Mouse (Mus musculus): ENCODE data around the gene Htr6.

Htr6 gene

DNA sequence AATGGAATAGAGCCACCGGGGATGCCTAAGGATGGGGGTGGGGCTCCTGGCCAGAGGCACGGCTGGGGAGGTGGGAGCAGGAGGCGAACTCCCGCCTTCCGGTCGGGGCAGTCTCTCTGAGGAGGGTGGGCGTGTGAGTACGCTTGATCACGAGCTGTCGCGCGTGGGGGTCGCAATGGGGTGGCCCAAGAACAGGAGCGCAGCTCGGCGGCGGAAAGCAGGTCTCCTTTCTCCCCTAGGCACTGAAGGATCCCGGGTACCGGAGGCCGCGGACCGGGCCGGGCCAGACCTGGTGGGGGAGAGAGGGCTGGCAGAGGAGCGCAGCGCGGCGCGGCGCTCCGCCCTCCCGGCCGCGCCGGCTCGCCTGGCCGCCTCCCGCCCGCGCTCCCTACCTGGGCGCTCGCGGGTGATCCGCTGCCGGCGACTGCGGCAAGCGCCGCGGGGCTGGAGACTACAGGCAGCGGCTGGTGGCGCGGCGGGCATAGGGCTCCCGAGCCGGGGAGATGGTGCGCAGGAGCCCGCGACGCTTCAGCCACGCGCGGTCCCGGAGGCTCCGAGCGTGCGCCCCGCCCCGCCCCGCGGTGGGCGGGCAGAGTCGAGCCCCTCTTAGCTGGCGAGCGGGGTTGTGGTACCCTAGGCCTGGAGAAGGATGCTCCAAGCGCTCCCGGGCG is at the start of gene Htr6:
Htr6 (minus strand) TSS at position 530 of the 671 bp plus-strand sequence.
- DNase-seq = no peak

DNA sequence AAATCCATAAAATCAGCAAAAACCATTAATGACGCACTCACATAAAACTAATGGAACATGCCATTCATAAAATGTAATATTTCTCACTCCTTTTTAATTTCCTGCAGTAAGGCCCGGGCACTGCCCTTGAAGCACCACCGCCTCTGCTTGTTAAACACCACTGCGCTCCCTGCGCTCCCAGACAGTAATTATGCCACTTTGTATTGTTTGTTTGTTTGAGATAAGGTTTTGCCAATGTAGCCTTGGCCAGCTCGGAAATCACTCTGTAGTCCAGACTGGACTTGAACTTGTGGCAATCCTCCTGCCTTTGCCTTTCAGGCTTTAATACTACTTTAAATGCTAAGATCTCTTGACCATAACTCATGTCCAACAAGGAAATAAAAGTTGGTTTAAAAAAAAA is 49.6 kb upstream of the Htr6 start:
- no peak for DNase-seq

DNA sequence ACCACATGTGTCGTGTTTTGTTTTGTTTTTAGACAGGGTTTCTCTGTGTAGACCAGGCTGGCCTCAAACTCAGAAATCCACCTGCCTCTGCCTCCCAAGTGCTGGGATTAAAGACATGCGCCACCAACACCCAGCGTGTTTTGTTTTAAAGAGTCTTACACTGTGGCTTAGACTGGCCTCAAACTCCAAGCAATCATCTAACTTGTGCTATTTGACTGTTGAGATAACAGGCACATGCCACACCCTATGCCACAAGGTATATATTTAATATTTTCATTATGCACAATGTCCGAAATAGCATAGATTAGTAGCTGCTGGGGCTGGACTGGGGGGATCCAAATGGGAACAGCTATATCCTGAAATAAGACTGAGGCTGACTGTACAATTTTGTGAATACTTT is 47.2 kb upstream of the Htr6 start:
- DNase-seq = no peak

DNA sequence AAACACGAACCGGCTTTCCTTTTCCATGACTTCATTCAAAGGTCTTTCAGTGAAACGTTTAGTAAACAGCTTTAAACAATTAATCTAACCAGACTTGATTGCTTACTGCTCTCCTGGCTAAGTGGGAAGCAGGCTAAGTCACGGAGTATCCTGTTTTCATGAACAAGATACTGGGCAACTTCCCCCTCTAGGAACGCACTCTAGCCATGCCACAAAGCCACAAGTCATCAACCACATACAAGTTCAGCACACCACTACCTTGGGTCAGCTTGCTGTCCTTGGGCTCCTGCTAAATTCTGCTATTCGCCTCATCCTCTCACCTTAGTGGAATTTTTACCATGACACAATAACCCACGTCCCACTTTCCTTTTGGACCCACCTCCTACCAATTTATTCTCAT is 45.6 kb upstream of the Htr6 start:
- no peak for DNase-seq

DNA sequence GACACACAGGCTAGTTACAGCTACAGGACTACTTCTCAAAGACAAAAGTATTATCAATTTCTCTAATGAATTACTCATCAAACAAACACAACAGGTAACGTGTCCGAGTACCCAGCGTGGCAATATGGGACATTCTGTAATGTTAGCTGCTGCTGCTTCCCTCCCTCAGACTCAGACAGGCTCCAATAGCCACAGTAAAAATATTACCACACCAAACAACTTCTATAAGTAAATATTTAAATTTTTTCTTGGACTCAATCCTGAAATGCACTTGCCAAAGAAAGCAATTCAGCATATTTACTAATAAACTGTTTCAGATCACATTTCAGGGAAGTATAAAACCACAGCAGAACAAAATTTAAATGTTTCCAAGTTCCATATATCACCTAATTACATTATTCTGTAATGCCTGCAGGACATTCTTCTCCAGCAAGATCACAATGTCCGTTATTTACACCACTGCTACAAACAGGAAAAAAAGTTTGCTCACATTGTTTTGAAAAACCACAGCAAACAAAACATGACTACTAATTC is 45.0 kb upstream of the Htr6 start:
- DNase-seq = no peak

DNA sequence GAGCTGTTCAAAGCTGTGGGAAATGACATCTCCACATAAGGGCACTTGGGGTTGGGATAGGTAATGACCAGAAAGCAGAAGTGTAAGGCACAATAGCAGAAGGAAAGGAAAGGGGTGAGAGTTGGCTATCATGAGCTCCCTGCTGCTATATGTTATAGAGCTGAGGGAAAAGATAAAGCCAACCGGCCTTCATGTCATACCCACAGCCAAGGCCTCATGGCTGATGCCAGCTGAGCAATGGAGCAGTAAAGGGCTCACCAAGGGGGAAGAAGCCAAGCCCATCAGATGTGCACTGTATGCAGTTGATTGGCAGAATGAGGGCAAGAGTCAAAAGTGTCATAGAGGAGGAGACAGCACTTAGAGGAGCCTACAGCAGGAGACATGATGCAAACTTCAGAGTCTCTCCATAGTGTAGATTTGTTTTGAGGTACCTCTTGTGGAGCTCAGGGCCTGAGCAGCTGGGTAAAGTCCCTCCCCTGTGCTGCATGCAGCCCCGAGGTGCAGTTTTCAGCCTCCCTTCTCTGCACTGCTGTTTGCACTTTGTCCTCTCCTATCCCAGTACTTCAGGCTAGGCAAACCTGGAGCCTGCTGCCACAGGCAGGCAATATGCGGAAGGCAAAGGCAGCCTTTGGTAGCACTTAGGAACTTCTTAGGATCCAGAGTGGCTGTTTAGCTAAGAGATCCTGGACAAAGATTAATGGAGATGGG is 41.1 kb upstream of the Htr6 start:
- peak; percentile 45 to 73 for DNase-seq

DNA sequence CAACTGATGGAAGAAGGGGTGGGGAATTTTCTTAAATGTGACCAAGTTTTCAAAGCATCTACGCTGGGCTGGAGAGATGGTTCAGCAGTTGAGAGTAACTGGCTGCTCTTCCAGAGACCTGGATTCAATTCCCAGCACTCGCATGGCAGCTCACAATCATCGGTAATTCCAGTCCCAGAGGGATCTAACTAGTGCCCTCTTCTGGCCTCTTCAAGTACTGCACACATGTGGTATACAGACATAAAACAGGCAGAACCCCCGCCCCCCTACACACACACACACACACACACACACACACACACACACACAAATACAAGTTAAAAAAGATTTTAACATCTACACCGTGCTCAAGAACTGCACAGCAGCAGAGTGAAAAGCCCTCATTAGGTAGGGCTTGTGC is 40.4 kb upstream of the Htr6 start:
- DNase-seq = peak in 1 of 2 experiments; percentile 34

DNA sequence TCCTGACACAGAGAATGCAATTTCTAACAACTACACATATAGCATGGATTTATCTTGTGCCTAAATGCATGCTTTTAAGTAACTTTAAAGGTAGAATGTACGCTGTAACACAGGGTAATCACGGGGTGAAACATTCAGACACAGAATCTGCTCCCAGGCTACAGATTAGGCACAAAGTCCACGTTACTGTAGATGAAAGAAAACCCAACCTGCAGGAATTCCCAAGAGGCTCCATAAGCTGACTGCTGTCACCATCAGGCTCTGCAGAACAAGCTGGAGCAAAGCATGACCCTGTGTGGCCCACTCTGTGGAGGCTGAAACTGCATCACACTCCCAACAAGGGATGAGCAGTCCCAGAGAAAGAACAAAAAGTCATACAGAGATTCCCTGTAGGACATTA is 37.1 kb upstream of the Htr6 start:
- DNase-seq = no peak

DNA sequence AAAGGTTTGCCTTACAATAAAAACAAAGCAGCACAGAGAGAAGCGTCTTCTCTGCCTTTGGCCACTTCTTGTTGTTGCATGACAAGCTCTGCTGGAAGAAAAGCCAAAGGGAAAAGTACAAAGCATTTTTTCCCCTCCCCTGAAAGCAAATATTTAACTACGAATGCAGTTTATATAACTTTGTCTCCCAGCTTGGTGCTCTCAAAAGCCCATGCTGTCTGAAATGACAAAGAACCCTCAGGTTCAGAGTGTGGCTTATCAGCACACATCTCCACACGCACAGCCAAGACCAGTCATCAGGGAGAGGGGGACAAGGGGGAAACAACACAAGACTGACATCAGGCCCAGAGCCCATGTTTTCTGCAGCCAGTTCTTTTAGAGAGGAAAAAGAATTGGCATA is 36.1 kb upstream of the Htr6 start:
- DNase-seq = peak in 1 of 2 experiments; percentile 26

DNA sequence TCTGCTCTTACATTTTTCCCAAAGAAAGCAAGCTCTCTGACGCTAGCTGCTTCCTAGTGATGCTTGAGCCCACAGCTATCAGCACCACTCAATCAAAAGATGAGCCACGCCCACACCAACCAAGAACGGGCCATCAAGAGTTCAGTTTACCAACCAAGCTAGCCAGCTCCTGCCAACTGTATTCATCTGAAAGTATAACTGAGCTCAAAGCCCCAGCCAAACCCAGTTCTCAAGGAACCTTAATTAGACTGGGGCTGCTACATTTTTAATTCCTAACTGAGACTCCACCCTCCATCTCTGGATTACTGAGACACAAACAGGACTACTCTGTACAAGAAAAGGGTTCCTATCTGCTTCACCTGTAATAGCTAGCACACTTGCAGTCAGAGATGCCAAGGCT is 35.5 kb upstream of the Htr6 start:
- peak; percentile 52 to 59 for DNase-seq

DNA sequence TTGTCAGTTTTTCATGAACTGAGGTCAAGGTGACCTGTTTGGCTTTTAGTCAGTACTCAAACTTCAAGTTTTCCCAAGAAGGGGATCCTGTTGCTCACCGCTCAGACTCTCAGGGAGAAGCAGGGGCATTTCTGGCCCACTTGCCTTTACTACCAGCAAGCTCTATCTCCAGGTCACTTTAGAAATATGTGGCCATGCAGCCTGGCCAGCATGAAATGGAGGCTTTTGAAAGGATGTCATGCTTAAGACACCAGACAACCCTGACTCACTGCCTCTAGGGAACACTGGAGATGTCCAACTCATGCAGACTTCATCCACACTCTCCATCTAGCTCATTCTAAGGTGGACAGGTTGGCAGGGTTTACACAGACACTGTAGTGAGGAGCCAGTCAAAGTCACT is 30.1 kb upstream of the Htr6 start:
- no peak for DNase-seq

DNA sequence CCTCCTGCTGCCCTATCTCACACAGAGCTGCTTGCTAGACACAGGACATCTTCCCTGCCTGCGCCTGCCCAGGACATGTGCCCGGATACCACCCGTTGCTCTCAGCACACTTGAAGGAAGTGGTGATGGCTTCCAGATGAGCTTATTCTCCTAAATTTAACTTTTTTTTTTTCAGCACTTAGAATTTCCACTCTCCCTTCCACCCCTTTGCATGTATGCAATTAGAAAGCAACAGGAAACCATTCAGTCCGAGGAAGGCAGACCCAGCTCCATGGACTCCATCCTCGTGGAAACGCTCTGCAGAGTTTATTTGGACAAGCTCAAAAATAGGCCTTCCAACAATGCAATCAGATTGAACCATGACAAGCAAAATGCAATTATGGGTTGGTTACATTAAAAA is 26.2 kb upstream of the Htr6 start:
- DNase-seq = no peak

DNA sequence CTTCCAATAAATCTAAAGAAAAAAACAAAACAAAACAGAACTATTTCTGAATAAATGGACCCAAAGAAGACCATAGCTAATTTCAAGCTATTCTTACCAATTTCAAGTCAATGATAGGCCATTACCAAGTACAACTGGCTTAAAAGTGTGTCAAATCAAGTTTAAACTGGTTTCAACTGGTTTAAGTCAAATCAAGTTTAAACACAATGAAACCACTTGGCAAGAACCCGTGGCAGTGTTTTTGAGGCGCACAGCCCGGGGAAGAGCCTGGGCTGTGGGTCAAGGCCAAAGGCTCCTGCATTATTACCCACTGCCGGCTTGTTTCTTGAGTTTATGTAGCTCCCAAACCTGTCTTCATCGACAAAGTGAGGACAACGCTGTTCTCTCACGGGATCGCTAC is 25.0 kb upstream of the Htr6 start:
- DNase-seq = no peak

DNA sequence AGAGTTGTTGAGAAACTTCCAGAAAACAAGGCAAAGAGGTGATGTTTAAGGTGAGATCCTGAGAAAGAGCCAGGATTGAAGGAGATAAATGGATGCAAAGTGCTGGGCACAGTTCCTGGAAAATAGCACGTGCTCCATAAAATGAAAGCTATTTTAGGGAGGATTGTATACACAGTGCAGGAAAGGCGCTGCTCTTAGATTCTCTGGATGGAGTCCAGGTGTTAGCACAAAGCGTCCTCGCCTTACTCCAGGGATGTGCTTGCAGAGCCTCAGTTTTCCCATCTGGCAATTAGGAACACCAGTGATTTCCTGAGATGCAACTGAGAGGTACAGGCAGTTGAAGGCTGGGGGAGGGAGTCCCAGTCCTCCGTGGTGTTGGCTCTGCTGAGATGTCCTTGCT is 20.8 kb upstream of the Htr6 start:
- no peak for DNase-seq

DNA sequence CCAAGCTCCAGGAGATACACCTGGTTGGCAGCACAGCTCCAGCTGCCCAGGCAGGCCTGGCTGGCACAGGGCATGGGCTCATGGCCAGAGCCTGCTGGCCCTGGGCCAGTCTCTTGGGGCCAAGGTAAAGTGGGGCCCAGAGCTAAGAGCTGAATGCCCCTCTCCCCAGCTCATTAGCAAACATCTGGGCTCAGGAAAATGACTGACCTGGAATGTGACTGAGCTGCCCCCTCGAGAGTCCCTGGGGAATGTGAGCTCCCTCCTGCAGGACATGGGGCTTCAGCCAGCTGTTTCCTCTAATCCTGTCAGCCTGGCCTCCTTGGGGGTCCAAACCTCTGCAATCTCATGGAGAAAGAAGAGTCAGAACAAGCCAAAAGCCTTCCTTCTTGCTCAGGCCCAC is 20.0 kb upstream of the Htr6 start:
- DNase-seq = peak; percentile 74 to 85

DNA sequence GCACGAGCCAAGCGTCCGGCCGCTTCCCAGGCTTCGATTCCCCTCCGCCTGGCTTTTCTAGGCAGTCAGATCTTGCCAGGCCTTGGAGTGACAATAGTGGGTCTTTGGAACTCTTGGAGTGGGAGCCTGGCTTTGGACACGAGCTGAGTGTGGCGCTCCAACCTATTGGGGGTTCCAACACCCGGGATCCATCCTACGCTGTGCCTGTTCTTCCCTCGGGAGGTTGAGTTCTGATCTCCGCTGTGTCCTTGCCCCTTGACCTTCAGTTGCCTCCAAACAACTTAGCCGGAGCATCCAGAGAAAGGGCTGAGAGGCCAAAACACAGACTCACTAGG is 17.8 kb upstream of the Htr6 start:
- DNase-seq = no peak

DNA sequence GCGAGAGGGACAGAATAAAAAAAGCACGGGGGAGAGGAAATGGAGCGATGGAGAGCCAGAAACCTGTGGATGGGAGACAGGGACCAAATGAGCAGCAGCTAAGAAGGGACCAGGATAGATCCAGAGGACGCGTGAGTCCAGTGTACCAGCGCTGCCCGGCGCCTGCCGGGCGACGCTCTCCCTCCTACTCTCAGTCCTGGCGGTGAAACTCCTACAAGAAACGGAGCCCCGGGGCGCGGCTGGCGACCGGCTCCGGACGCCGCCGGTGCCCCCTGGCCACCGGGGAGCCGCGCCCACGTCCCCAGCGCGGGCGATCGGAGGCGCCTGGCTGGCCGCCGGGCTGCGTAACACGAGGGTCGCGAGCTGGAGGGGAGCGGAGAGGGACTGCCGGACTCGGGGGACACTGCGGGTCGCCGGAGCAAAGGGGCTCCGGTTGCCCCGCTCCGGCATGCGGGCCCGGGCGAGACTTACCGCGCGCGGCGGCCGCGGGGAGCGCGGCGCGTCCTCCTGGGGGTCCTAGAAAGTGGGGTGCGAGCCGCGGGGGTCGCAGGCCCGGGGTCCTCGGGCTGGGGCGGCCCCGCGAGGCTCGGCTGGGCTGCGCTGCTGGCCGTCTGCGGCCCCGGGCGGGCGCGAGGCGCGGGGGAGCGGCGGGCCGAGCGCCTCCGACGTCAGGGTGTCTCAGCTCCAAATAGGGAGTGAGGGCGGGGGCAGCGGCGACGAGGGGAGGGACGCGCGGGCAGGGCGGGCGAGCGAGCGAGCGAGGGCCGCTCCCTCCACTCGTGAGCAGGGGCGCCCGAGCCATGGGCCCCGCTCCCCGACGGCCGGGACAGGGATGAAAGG is 17.2 kb upstream of the Htr6 start, which contains the start of gene Nbl1:
Nbl1 (minus strand) TSS at position 638 of the 840 bp plus-strand sequence.
- DNase-seq = peak; percentile 63 to 83

DNA sequence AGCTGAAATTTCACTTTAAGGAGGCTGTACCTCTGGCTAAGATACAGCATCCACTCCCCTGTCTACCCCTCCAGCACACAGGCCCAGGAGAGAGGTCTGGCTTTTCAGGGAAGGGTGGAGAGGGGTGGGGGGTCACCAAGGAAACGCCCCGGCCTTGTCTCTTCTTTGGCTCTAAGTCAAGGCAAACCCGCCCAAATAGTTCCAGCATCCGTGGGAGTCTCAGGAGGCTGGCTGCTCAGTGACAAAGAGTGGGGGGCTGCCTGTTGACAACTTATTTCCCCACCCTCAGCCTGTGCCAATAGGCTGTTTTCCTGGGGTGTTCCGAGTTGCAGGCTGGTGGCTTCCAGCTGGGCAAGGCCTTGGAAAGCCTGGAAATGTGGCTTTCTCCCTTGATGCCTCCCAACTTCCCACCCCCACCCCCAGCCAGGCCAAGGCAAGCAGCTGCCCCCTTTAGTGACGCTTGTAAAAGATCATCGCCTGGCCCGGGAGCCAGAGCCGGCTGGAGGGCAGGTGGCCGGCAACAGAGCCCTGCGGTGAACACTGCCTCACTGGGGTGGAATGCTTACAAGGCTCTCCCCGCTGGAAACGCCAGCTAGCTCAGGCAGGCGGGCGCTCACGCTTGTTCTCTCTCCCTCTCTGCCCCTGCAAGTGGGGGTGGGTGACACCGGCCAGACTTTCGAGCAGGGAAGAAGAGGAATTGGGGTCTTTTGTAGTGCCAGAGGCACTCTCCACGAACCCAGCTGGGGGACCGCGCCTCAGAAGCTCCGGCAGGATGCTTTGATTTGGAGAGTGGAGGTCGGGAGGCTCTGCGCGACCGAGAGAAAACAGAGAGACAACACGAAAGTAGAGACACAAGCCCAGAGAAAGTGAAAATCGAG is 16.3 kb upstream of the Htr6 start:
- no peak for DNase-seq

DNA sequence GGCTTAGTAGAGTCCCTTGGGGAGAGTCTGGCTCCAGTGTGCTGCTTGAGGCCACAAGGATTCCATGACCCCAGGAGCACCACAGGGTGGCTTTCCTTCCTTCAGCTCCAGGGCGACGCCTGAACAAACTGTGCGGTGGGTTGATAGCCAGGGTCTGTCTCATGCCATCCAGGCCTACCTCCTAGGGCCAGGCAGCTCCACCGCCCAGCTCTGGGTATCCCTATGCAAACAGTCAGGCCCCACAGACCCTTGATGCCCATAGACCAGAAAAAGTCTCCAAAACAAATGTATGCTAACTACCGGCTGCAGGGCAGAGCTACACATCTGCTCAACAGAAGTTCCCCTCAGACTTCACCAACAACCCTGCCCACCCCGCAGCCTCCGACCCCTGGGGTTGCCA is 15.7 kb upstream of the Htr6 start:
- no peak for DNase-seq

DNA sequence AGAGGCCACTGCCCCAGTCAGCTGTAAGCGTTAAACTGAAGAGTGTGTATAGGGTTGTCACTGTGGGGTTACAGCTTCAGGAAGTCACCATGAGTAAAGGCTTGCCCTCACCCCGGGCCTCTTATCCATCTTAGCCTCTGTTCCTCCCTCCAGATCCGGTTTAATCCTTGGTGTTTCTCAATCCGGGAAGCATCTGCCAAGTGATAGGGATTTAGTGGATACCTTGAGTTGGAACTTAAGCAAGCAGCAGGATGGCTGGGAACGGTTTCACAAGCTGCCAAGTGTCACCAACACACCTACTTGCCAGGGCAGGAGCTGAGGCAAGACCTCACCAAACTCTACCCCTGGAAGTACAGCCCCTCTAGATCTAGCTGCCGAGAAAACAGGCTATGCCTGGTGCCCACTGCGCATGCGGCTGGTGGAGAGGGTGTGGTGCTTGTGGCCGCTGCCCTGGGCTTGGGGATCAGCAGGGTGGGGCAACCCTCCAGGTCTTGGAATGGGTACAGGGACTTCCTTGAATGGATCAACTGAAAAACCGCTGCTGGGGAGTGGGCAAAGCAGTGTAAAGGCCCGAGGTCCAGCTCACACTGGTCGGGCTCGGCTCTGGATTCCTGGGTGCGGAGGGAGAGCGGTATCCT is 15.1 kb upstream of the Htr6 start:
- DNase-seq = no peak

DNA sequence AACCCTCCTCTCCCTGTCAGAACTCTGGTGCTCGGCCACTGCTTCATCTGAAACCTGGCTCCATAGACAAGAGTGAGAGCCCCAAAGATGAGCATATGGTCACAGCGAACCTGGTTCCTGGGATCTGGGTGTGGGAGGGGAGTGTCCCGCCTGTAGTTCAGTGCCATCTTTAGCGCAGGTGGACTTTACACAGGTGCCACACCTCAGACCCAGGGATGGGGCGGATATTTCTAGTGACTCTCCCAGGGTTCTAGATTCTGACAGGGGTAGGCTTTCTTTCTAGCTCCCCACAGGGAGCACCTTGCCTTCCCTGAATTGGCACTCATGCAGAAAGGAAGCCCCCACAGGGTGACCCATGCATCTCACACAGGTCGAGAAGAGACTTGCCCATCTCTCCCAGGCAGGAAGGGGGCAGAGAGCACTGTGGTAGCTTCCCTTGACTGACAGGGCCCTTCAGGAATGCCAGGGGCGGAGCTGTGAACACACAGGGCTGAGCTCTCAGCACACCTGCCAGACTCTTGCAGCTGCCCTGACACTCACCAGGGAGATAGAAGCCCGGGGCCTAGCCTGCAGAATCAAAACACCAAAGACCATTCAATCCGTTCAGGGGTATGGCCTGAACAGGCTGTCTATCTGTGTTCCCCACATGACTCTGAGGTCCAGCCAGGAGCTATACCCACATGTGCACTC is 13.8 kb upstream of the Htr6 start:
- peak; percentile 51 to 68 for DNase-seq

Measured in kidney, postnatal 25 days (tissue).